Mouse (Mus musculus) neutrophil, adult 83 days (primary cell): ENCODE measurements around the gene Nmbr. TPM values are rescaled to one million over a fixed set of nuclear protein-coding genes. Genes with fewer than 3 reads are reported as not detected.

Experiments
- total RNA-seq, 2 experiments: library from RNA; stranded (reverse); gene quantifications; one replicate each; pipeline ENCODE4 v1.2.4; 2023

Nmbr gene
- total RNA-seq: not detected

DNA sequence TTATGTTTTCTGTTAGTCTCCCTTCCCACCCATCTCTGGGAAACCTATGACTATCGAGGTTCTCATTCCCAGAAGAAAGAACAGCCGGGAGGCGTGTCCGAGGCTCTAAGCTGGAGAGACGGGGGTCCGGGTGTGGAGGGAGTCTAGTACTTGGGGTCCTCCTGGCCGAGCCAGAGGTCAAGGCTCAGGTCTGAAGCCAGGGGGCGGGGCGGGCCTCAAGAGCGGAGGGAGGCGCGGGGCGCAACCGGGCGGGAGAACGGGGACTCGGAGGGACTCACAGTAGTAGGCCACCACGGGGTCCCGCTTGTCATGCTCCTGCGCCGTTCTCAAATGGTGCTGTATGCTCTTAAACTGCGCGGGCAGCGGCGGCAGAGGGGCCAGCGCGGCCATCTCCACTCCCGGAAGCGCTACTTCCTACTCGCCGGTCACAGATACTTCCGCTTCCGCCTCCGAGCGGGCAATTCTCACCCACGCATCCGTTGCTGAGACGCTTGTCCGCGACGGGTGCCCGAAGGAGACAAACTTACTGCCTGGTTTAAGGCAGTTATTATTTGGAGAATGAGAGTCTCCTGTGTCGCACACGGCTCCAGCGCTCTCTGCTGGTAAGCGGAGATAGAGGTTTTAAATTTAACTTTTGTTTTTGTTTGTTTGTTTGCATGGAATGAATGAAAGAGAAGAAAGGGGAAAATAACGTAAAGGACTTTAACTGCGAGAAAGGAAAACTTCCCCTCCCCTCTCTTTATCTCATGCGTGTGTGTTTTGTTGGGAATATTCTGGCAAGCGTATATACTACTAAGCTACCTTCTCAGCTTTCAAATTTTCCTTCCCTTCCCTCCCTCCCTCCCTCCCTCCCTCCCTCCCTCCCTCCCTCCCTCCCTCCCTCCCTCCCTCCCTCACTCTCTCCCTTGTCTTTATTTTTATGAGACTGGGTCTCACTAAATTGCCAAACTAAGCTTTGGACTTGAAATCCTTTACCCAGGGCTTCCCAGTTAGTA is at the start of gene Nmbr, which contains the start of gene Vta1:
Gene Nmbr (plus strand): TSS at position 520 of the 995 bp plus-strand sequence.
Gene Vta1 (minus strand): TSS at position 489 of the 995 bp plus-strand sequence.

DNA sequence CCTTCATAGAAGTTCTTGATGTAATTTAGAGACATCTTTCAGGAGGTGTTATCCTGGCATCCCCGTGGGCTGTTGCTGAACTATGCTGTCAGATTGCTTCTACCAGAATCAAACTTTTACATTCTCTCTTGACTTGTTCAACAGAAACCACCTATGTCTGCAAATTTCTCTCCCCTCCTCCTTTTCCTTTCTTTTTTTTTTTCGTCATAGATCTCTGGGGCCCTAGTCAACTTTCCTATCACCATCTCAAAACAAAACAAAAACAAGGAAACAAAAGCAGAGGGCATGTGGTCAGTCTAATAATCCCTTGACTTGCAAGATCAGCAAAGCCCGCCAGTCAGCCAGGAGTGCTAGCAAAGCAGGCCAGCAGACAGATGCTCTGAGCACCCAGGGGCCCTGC is 12.7 kb downstream of the Nmbr start, which contains the start of gene Gje1:
Gene Gje1 (minus strand): TSS at position 101 of the 400 bp plus-strand sequence.

Other genes with a start within 250 kb of the Nmbr start
- gene Adgrg6, start 159.9 kb upstream of the Nmbr start, total RNA-seq: 10 to 100 TPM; 10.3 to 12.3 TPM
- gene Vta1, start within 50 bp of the Nmbr start, total RNA-seq: 10 to 100 TPM; 50.1 to 54.1 TPM
- not detected for gene Gje1, start 12.6 kb downstream of the Nmbr start, total RNA-seq